Mouse (Mus musculus) stomach, postnatal 0 days (tissue): Measurements from ENCODE around the gene Slc24a3.

Experiments used
- CTCF ChIP-seq: IDR thresholded peaks from 2 replicates; pipeline ENCODE4 v1.5.1; 2016; ENCODE audit warnings: antibody characterized with exemption, low read depth, mild to moderate bottlenecking, moderate library complexity
- EP300 ChIP-seq: optimal IDR thresholded peaks from 2 replicates; pipeline ENCODE3; 2016; ENCODE audit warnings: antibody characterized with exemption

- no peak for TF ChIP-seq CTCF
- no peak for TF ChIP-seq EP300
These were observed 250.2 kb downstream of the Slc24a3 start for GRCm38 (mm10) chr2:145417738-145418137.
